Mouse (Mus musculus) embryonic fibroblast, embryonic 13.5 days (primary cell): ENCODE data around the gene Cdk6. TPM values are rescaled to one million over a fixed set of nuclear protein-coding genes. Genes with fewer than 3 reads are reported as not detected.

Experiments
- H3K27ac ChIP-seq: 2 replicates; pipeline ENCODE4 v1.5.1; 2012; ENCODE audit warnings: low read length, control low read depth, inconsistent platforms; ENCODE audit not compliant: insufficient read depth
- H3K4me1 ChIP-seq: 2 replicates; pipeline ENCODE4 v1.6.1; 2011; ENCODE audit warnings: low read length; ENCODE audit not compliant: control insufficient read depth, insufficient read depth
- H3K4me3 ChIP-seq: 2 replicates; pipeline ENCODE4 v1.5.1; 2011; ENCODE audit warnings: mild to moderate bottlenecking, control low read depth, low read length; ENCODE audit not compliant: insufficient read depth
- CTCF ChIP-seq: IDR thresholded peaks from 2 replicates; pipeline ENCODE4 v1.5.1; 2011; ENCODE audit warnings: mild to moderate bottlenecking, control low read depth, low read length, moderate library complexity, borderline replicate concordance; ENCODE audit not compliant: insufficient read depth
- POLR2A ChIP-seq: IDR thresholded peaks from 2 replicates; pipeline ENCODE4 v1.6.1; 2011; ENCODE audit warnings: low read depth, mild to moderate bottlenecking, control low read depth, low read length, moderate library complexity
- polyA plus RNA-seq: library from polyadenylated mRNA; stranded (reverse); fragments of >200 nt; gene quantifications from 2 replicates; pipeline ENCODE4 v1.2.4, GENCODE M21; 2011; ENCODE audit warnings: low read depth; ENCODE audit not compliant: missing spikeins, insufficient read length

Gene Cdk6
- polyA plus RNA-seq, 1 experiment = 30.5 TPM

DNA sequence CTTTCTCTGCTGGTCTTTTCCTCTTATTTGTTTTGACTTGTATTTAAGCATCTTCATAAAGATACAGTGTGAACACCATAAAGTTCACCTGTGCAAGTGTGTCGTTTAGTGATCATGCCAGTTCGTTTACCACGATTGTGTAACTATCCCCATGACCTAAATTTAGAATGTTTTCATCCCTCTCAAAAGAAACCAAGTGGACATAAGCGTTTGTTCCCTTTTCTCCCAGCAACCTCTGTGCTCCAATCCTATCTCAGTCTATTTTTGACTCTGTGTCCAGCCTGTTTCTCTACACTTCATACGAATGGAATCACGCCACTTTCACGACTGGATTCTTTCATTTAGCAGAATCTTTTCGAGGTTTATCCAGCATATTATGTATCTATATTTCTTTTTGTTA lies 40.5 kb downstream of the Cdk6 start:
- Histone ChIP-seq H3K4me1 (peaks cover 12% of the 10 kb centered on the region), H3K4me3 (no peak overlapping the region), H3K27ac (peak overlapping the region; percentile 99; the same call in 1 of the 2 replicates)
- TF ChIP-seq POLR2A = no peak
- no peak for TF ChIP-seq CTCF

DNA sequence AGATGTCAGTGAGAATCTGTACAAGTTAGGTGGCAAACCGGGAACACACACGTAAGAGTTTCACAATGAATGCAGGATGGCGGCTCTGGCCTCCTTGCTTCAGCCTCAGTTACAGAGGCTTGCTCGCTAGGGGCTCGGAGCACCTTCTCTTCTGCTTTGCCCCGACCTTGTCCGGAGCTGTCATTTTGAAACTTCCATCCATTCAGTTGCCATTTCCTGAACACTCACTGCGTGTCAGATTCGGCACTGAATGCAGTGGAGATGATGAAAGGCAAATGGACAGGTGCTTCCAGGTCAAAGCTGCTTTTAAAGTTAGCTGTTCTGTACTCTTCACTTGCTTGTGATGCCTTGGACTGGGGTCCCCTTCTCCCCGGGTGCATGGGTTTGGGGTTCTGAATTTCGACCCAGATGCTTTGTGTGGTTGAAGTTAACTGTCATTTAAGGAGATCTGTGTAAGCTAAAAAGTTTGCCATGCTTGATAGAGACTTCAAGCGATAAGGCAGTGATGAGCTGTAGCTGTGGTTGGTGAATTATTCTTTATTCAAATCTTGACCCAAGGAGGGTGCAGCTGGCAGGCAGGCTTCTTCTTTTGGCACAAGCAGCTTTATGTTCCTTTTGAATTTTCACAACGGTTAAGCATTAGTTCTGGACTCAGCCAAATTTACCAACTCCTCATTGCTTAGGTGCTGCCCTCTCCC lies 41.2 kb downstream of the Cdk6 start:
- Histone ChIP-seq H3K27ac (no peak overlapping the region), H3K4me3 (no peak overlapping the region), H3K4me1 (peaks cover 12% of the 10 kb centered on the region)
- TF ChIP-seq POLR2A = no peak
- TF ChIP-seq CTCF = no peak

DNA sequence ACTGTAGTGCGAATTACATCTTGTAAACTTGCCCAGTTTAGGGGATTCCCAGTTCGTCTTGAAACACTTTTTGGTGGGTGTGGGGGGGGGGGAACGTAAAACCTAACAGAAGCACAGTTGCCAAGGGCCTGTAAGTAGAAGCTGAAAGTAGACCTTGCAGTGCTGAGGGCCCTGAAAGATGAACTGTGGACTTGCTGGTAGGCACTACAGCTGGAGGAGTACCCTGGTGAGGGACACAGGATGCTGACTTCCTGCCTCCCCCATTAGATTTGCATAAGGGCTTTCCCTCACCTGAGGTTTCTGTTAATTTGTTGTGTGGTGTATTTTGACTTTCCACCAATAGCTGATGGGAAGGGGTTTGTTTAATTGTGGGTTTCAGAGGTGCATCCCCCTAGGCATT lies 42.3 kb downstream of the Cdk6 start:
- H3K4me3 ChIP-seq = no peak overlapping the region

DNA sequence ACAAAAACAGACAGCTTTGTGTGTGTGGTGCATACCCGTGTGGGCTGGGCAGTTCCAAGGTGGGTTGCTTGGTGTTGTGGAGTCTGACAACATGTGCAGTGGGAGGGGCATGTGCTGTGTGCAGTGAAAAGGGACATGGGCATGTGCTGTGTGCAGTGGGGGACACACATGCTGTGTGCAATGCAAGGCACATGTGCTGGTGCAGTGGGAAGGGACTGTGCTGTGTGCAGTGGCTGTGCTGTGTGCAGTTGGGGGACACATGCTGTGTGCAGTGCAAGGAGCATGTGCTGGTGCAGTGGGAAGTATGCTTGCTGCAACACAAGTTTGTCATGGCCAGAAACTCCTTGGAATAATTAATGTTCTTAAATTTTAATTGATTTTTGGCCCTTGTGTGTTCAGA lies 43.8 kb downstream of the Cdk6 start:
- peaks cover 12% of the 10 kb centered on the region for H3K4me1 ChIP-seq
- no peak overlapping the region for H3K4me3 ChIP-seq
- H3K27ac ChIP-seq = no peak overlapping the region
- no peak for TF ChIP-seq POLR2A
- no peak for TF ChIP-seq CTCF

More for the DNA sequence above, 42.3 kb downstream of the Cdk6 start:
- H3K27ac ChIP-seq = no peak overlapping the region
- H3K4me1 ChIP-seq = peaks cover 12% of the 10 kb centered on the region
- TF ChIP-seq POLR2A = no peak
- TF ChIP-seq CTCF = no peak

DNA sequence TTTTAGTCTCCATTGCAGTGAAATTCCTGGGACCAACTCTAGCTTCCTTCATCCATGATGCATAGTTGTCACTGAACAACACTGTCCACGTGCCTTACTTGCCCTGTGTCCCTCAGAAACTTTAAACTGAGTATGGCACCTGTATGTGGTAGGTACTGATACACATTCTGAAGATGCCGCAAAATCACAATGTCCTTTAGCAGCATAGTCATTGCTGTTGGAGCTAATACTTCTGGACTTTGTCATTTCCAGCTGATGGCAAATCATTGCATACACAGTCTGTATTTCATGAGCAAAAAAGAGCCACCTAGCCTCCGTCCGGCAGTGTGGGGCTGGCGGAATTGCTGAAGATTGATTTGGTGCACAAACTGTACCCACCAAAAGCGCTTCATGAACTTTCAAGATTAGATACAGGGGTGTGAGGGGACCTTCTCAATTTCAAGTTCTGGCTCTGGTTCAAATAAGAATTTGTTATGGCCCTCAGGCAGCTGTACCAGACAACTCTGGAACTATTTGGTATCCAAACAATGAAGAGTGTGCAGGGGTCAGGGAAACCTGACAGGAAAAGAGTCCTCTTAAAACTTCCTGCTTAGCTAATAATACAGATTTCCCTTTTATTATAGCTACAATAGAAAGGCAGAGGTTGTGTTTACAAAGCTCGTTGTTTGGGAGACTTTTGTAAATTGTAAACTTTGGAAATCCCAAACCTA lies 44.9 kb downstream of the Cdk6 start:
- no peak for TF ChIP-seq POLR2A
- no peak for TF ChIP-seq CTCF
- Histone ChIP-seq H3K27ac (no peak overlapping the region), H3K4me3 (no peak overlapping the region), H3K4me1 (peaks cover 8% of the 10 kb centered on the region)

DNA sequence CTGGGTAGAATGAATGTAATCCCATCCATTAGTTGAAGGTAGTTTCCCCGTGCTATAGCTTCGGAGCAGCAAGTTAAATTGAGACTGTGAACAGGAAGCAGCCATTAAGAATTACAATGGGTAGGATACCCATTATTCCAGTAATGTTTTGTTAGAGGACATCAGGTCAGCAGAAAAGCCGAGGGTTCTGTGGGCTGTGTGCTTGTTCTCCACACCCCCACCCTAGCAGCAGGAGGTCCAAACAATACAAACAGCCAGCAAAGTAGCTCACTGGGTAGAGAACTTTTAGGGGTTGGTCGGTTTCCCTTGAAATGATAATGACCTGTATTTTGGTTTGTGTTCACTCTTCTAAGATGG lies 45.4 kb downstream of the Cdk6 start:
- TF ChIP-seq CTCF (no peak), POLR2A (no peak)
- Histone ChIP-seq H3K4me1 (peaks cover 5% of the 10 kb centered on the region), H3K27ac (no peak overlapping the region), H3K4me3 (no peak overlapping the region)

DNA sequence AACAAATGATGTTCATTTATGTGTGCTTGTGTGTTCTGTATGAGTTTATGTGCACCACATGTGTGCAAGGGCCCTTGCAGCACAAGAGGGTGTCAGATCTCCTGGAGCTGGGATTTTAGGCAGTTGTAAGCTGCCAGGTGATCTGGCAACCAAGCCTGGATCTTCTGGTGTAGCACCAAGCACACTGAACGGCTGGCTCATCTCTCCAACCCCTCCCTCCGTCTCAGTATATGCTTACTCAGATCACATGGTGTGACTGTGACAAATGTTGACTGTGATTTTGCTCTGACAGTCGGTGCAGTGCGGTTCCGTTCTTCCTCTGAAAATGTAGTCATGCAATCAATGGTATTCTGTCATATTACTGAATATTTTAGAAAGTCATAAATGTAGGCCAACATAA lies 45.9 kb downstream of the Cdk6 start:
- peaks cover 5% of the 10 kb centered on the region for H3K4me1 ChIP-seq
- H3K4me3 ChIP-seq = no peak overlapping the region
- TF ChIP-seq CTCF (no peak), POLR2A (no peak)
- no peak overlapping the region for H3K27ac ChIP-seq

DNA sequence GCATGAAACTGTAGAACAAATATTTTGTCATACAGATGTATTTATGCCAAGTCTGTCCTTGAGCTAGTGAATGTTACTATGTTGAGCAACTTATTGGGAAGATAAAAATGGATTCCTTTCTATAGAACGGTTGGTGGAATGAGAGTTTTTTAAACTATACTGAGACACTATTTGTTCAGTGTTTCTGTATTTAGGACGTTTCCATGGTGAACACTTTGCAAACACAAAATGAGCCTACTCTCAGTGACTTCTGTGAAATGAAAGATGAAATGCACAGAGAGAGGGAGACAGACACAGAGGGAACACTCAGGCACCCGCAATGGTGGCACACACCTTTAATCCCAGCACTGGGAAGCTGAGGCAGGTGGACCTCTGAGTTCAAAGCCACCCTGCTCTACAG lies 51.6 kb downstream of the Cdk6 start:
- H3K4me1 ChIP-seq = no peaks in the 10 kb centered on the region
- TF ChIP-seq CTCF (no peak), POLR2A (no peak)
- H3K27ac ChIP-seq = no peak overlapping the region
- no peak overlapping the region for H3K4me3 ChIP-seq

DNA sequence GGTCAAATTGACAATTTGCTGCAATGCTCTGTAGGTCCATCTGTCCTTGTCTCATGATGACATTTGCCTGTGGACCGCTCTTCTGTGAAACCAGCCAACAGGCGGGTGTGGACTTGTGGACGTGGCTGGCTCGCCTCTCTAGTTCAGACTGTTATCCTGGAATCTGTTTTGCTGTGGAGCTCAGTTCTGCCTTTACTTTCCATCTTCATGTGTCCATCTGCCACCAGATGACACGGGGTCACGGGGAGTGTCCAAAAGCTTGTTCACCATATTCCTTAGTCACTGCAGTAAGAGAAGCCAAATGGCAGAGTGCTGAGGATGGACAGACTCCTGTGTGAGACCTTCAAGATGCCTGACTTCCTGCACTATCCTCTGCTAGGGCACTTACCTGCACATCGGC lies 52.9 kb downstream of the Cdk6 start:
- Histone ChIP-seq H3K4me3 (no peak overlapping the region), H3K4me1 (peaks cover 2% of the 10 kb centered on the region), H3K27ac (no peak overlapping the region)
- no peak for TF ChIP-seq CTCF
- TF ChIP-seq POLR2A = no peak

DNA sequence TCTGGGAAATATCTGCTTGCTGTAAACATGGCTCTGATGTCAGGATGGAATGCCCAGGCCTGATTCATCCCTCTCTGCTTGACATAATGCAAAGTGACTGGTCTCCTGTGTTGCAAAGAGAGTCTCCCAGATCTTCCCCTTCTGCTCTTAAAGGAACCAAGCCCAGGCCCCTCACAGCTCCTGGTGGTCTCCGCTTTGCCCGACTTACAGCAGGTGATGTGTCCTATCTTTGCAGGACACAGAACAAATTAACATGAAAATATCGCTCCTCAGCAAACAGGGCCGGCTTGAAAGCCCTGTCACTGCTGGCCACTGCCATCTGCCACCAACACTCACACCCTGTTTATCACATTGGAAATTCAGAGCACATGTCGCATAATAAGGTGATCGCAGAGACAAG lies 53.7 kb downstream of the Cdk6 start:
- no peak overlapping the region for H3K27ac ChIP-seq
- H3K4me3 ChIP-seq = no peak overlapping the region
- TF ChIP-seq CTCF = no peak
- no peak for TF ChIP-seq POLR2A
- peaks cover 2% of the 10 kb centered on the region for H3K4me1 ChIP-seq
